Mouse (Mus musculus) liver, embryonic 14.5 days (tissue): ENCODE results near the gene Ceacam15. TPM values are rescaled to one million over a fixed set of nuclear protein-coding genes. Genes with fewer than 3 reads are reported as not detected.
A peak's percentile ranks its signal among the peaks of the same experiment; 100 is the strongest.
"Not testable (repeated sequence)": the region's sequence is repeated elsewhere in the genome, so short reads cannot be mapped to it uniquely, and the experiment has no call there.

Experiments
- ATAC-seq: fragments of 200-750 bp; cut with Nextera tagmentation; 2 replicates; pipeline ENCODE4 v1.8.0; 2017; ENCODE audit warnings: moderate number of reproducible peaks, mild to moderate bottlenecking, moderate library complexity; ENCODE audit not compliant: insufficient read depth
- DNase-seq, 3 experiments: peaks; one replicate each; pipeline ENCODE4 v3.0.0-alpha.2; 2012 to 2013; ENCODE audit warnings: low read depth in 3 of 3, low spot score in 3 of 3
- H3K27ac ChIP-seq: fragments of 300-500 bp; sonication (generic); 2 replicates; pipeline ENCODE4 v1.5.1; 2014; ENCODE audit warnings: moderate library complexity, mild to moderate bottlenecking, control low read depth, inconsistent platforms
- H3K27me3 ChIP-seq: fragments of 300-500 bp; sonication (generic); 2 replicates; pipeline ENCODE4 v1.6.1; 2014; ENCODE audit warnings: mild to moderate bottlenecking, low read length, moderate library complexity; ENCODE audit not compliant: control insufficient read depth, insufficient read depth
- H3K36me3 ChIP-seq: fragments of 300-500 bp; sonication (generic); replicated peaks from 2 replicates; pipeline ENCODE4 v1.6.1; 2014; ENCODE audit warnings: low read depth; ENCODE audit not compliant: control insufficient read depth, insufficient read depth
- H3K4me1 ChIP-seq, 2 experiments: fragments of 200-500 bp in 1 of 2; fragments of 300-500 bp in 1 of 2; sonication (generic) in 1 of 2; replicated peaks; 2 replicates each; pipeline ENCODE4 v1.6.1; 2012 to 2014; ENCODE audit warnings: antibody characterized with exemption in 1 of 2, inconsistent platforms in 1 of 2, low read length in 1 of 2; ENCODE audit not compliant: control insufficient read depth in 2 of 2, insufficient read depth in 2 of 2
- H3K4me2 ChIP-seq: fragments of 300-500 bp; sonication (generic); 2 replicates; pipeline ENCODE4 v1.6.1; 2014; ENCODE audit warnings: low read depth, mild to moderate bottlenecking, control low read depth, moderate library complexity
- H3K4me3 ChIP-seq, 2 experiments: fragments of 200-500 bp in 1 of 2; fragments of 300-500 bp in 1 of 2; sonication (generic) in 1 of 2; 2 replicates each; pipeline ENCODE4 v1.5.1; 2012 to 2014; ENCODE audit warnings: low read depth in 2 of 2, low read length in 2 of 2, mild to moderate bottlenecking in 2 of 2, control low read depth in 1 of 2, inconsistent platforms in 1 of 2, moderate library complexity in 1 of 2; ENCODE audit not compliant: insufficient read depth in 1 of 2
- H3K9ac ChIP-seq: fragments of 300-500 bp; sonication (generic); replicated peaks from 2 replicates; pipeline ENCODE4 v1.6.1; 2014; ENCODE audit warnings: mild to moderate bottlenecking, control low read depth, moderate library complexity
- H3K9me3 ChIP-seq: fragments of 300-500 bp; sonication (generic); 2 replicates; pipeline ENCODE4 v1.6.1; 2016; ENCODE audit warnings: low read length, mixed read lengths; ENCODE audit not compliant: control insufficient read depth
- CTCF ChIP-seq: IDR thresholded peaks from 2 replicates; pipeline ENCODE4 v1.5.1; 2016; ENCODE audit warnings: antibody characterized with exemption, low read depth, control low read depth
- EP300 ChIP-seq: IDR thresholded peaks from 2 replicates; pipeline ENCODE4 v1.6.1; 2016; ENCODE audit warnings: antibody characterized with exemption, low read depth
- WGBS: fragments of 180-500 bp; shearing (Covaris S2); extraction: QIAGEN DNeasy Blood & Tissue Kit; methylation state at CpG from one replicate; pipeline ENCODE4 v1.1.7; 2014; ENCODE audit not compliant: insufficient replicate concordance; 5-methylcytosine and 5-hydroxymethylcytosine counted together
- polyA plus RNA-seq, 2 experiments: library from polyadenylated mRNA; depleted of rRNA in 1 of 2; stranded (reverse) in 1 of 2; unstranded in 1 of 2; fragments of >200 nt; fragmentation: Nextera tagmentation in 1 of 2; extraction: Ambion mirVana in 1 of 2; gene quantifications; 2 replicates each; pipeline versions ENCODE4 v1.2.1 to v1.2.3; 2012 to 2014

The Ceacam15 gene
- polyA plus RNA-seq, 2 experiments, result not detected

- Histone ChIP-seq H3K9ac (no peak overlapping the region), H3K4me2 (no peak overlapping the region), H3K4me1 (no peaks in the 10 kb centered on the region), H3K36me3 (no peaks in the 10 kb centered on the region), H3K4me3 (no peak overlapping the region), H3K9me3 (no peaks in the 10 kb centered on the region), H3K27me3 (no peaks in the 10 kb centered on the region), H3K27ac (no peak overlapping the region)
- ATAC-seq (no peak), DNase-seq (no peak)
- peak; percentile 31; the same call in 1 of the 2 replicates for TF ChIP-seq CTCF
- no peak for TF ChIP-seq EP300
- WGBS, result 20% methylated on average over 3 of the region's 3 CpGs
Measured at GRCm38 (mm10) chr7:16695025-16695424, 19.5 kb upstream of the Ceacam15 start.

GRCm38 (mm10) chr7:16689196-16689595 lies 13.7 kb upstream of the Ceacam15 start:
- no peaks in the 10 kb centered on the region for H3K4me1 ChIP-seq
- no peaks in the 10 kb centered on the region for H3K27me3 ChIP-seq
- H3K36me3 ChIP-seq, result no peaks in the 10 kb centered on the region
- DNase-seq (no peak), ATAC-seq (no peak)
- WGBS, result 39% methylated on average over 5 of the region's 5 CpGs
- TF ChIP-seq CTCF (no peak), EP300 (no peak)
- no peak overlapping the region for H3K27ac ChIP-seq
- H3K9ac ChIP-seq, result no peak overlapping the region
- no peak overlapping the region for H3K4me3 ChIP-seq
- H3K9me3 ChIP-seq, result no peaks in the 10 kb centered on the region
- no peak overlapping the region for H3K4me2 ChIP-seq

- not testable (repeated sequence) for H3K4me1 ChIP-seq, H3K27ac ChIP-seq, H3K27me3 ChIP-seq, DNase-seq, H3K4me2 ChIP-seq, H3K9me3 ChIP-seq, ATAC-seq, H3K4me3 ChIP-seq, H3K9ac ChIP-seq, H3K36me3 ChIP-seq
- WGBS, result 8% methylated on average over 3 of the region's 3 CpGs
Measured at GRCm38 (mm10) chr7:16680194-16680593, 4.7 kb upstream of the Ceacam15 start.

- H3K4me3 ChIP-seq, H3K27ac ChIP-seq, ATAC-seq, H3K4me2 ChIP-seq, H3K36me3 ChIP-seq, H3K4me1 ChIP-seq, H3K9ac ChIP-seq, H3K27me3 ChIP-seq, H3K9me3 ChIP-seq, DNase-seq: not testable (repeated sequence)
- 22% methylated on average over 5 of the region's 5 CpGs for WGBS
Measured at GRCm38 (mm10) chr7:16674699-16675098, 806 bp downstream of the Ceacam15 start.

GRCm38 (mm10) chr7:16673823-16674222 lies 1.7 kb downstream of the Ceacam15 start:
- TF ChIP-seq CTCF, result no peak
- no peak for TF ChIP-seq EP300
- no peaks in the 10 kb centered on the region for H3K27me3 ChIP-seq
- ATAC-seq (no peak), DNase-seq (no peak)
- H3K36me3 ChIP-seq, result no peaks in the 10 kb centered on the region
- no peak overlapping the region for H3K9ac ChIP-seq
- H3K4me1 ChIP-seq, result 0 out of 4 replicates have a peak, but pooled peaks cover 0 to 4% of the 10 kb centered on the region in 2 experiments
- no peak overlapping the region for H3K27ac ChIP-seq
- no peak overlapping the region for H3K4me3 ChIP-seq
- no peaks in the 10 kb centered on the region for H3K9me3 ChIP-seq
- 34% methylated on average over 1 of the region's 1 CpGs for WGBS
- H3K4me2 ChIP-seq, result no peak overlapping the region

GRCm38 (mm10) chr7:16668331-16668930 lies 7.1 kb downstream of the Ceacam15 start:
- not testable (repeated sequence) for DNase-seq, H3K9ac ChIP-seq, H3K4me1 ChIP-seq, H3K27ac ChIP-seq, H3K4me3 ChIP-seq, H3K9me3 ChIP-seq, H3K36me3 ChIP-seq, H3K4me2 ChIP-seq, ATAC-seq, H3K27me3 ChIP-seq
- WGBS, result 54% methylated on average over 4 of the region's 5 CpGs
